Mouse (Mus musculus) ES-E14 (cell line): ENCODE measurements at regions not wholly inside any gene's neighbourhood (a gene's known extent, or its start where the extent isn't known, plus 50 kb on each side); places are given as distances from the start of the nearest gene placed in this dataset.

Experiments used
- DNase-seq: peaks from one replicate; pipeline ENCODE4 v3.0.0-alpha.2; 2013; ENCODE audit warnings: low read depth, low spot score
- H3K27ac ChIP-seq: 2 replicates; pipeline ENCODE4 v1.5.1; 2012; ENCODE audit warnings: low read depth, mild to moderate bottlenecking, low read length, moderate library complexity, mixed read lengths; ENCODE audit not compliant: poor library complexity, insufficient read depth, severe bottlenecking
- H3K36me3 ChIP-seq: 2 replicates; pipeline ENCODE4 v1.6.1; 2012; ENCODE audit warnings: mild to moderate bottlenecking, low read length, moderate library complexity, mixed read lengths; ENCODE audit not compliant: control insufficient read depth, poor library complexity, insufficient read depth, severe bottlenecking
- H3K4me1 ChIP-seq, 2 experiments: fragments of 150-350 bp in 1 of 2; sonication (generic) in 1 of 2; 2 replicates each; pipeline ENCODE4 v1.6.1; 2012; ENCODE audit warnings: low read length in 2 of 2, mild to moderate bottlenecking in 1 of 2, mixed read lengths in 1 of 2; ENCODE audit not compliant: control insufficient read depth in 2 of 2, insufficient read depth in 2 of 2, poor library complexity in 1 of 2
- H3K4me3 ChIP-seq, 2 experiments: fragments of 150-350 bp in 1 of 2; sonication (generic) in 1 of 2; 2 replicates each; pipeline ENCODE4 v1.5.1; 2012; ENCODE audit warnings: low read length in 2 of 2, low read depth in 1 of 2, mild to moderate bottlenecking in 1 of 2, mixed read lengths in 1 of 2; ENCODE audit not compliant: insufficient read depth in 1 of 2, poor library complexity in 1 of 2, severe bottlenecking in 1 of 2
- H3K9ac ChIP-seq: 2 replicates; pipeline ENCODE4 v1.6.1; 2012; ENCODE audit warnings: low read depth, mild to moderate bottlenecking, low read length, mixed read lengths; ENCODE audit not compliant: poor library complexity, insufficient read depth, severe bottlenecking
- H3K9me3 ChIP-seq: fragments of 150-350 bp; sonication (generic); 2 replicates; pipeline ENCODE4 v1.6.1; 2012; ENCODE audit warnings: low read depth, mild to moderate bottlenecking, low read length; ENCODE audit not compliant: control insufficient read depth, insufficient read depth
- CHD2 ChIP-seq: IDR thresholded peaks from 2 replicates; pipeline ENCODE4 v1.6.1; 2014; ENCODE audit warnings: mild to moderate bottlenecking, low read depth, low read length, inconsistent platforms
- HCFC1 ChIP-seq: IDR thresholded peaks from 2 replicates; pipeline ENCODE4 v1.6.1; 2012; ENCODE audit warnings: low read length, inconsistent platforms, borderline replicate concordance; ENCODE audit not compliant: insufficient read depth
- MAFK ChIP-seq: IDR thresholded peaks from 2 replicates; pipeline ENCODE4 v1.6.1; 2014; ENCODE audit warnings: mild to moderate bottlenecking, low read depth, low read length, inconsistent platforms; ENCODE audit not compliant: insufficient read depth
- ZC3H11A ChIP-seq: IDR thresholded peaks from 2 replicates; pipeline ENCODE4 v1.6.1; 2012; ENCODE audit warnings: low read depth, mild to moderate bottlenecking, inconsistent platforms, low read length, borderline replicate concordance
- ZNF384 ChIP-seq: IDR thresholded peaks from 2 replicates; pipeline ENCODE4 v1.6.1; 2012; ENCODE audit warnings: low read depth, low read length, inconsistent platforms
- in situ Hi-C, 2 experiments: fragments of 600-800 bp; cut with MboI; formaldehyde crosslinking; loops; one replicate each; pipeline ENCODE4 v1.15.1; 2025; ENCODE audit warnings: low sequenced_read_pairs in 2 of 2, inconsistent platforms in 1 of 2; ENCODE audit not compliant: unreplicated experiment in 2 of 2

- in situ Hi-C loops: no loop called here
- Histone ChIP-seq H3K27ac (no peak overlapping the region), H3K9me3 (no peaks in the 10 kb centered on the region)
These were observed 207.7 kb downstream of the Cxcl12 start for GRCm38 (mm10) chr6:117375989-117376388.

GRCm38 (mm10) chr6:117379904-117380303 is 211.6 kb downstream of the Cxcl12 start:
- H3K4me3 ChIP-seq: no peak overlapping the region
- in situ Hi-C loops: no loop called here
- no peak for TF ChIP-seq CHD2
- no peak for TF ChIP-seq ZNF384
- no peak for TF ChIP-seq ZC3H11A
- TF ChIP-seq MAFK: no peak
- no peak for TF ChIP-seq HCFC1

More at GRCm38 (mm10) chr6:117375989-117376388, 207.7 kb downstream of the Cxcl12 start:
- TF ChIP-seq ZC3H11A: no peak
- TF ChIP-seq HCFC1: no peak
- TF ChIP-seq ZNF384: no peak
- no peak for TF ChIP-seq MAFK
- no peak for TF ChIP-seq CHD2
- Histone ChIP-seq H3K9ac (no peak overlapping the region), H3K4me1 (no peaks in the 10 kb centered on the region), H3K4me3 (no peak overlapping the region), H3K36me3 (no peaks in the 10 kb centered on the region)
- DNase-seq: no peak

GRCm38 (mm10) chr6:117390233-117390848 is 222.0 kb downstream of the Cxcl12 start:
- Histone ChIP-seq H3K4me1 (no peaks in the 10 kb centered on the region), H3K27ac (no peak overlapping the region), H3K9ac (no peak overlapping the region), H3K36me3 (no peaks in the 10 kb centered on the region), H3K9me3 (no peaks in the 10 kb centered on the region), H3K4me3 (no peak overlapping the region)
- TF ChIP-seq MAFK (no peak), CHD2 (no peak), HCFC1 (no peak), ZC3H11A (no peak), ZNF384 (no peak)
- DNase-seq: no peak
- in situ Hi-C loops: no loop called here

More at GRCm38 (mm10) chr6:117379904-117380303, 211.6 kb downstream of the Cxcl12 start:
- Histone ChIP-seq H3K4me1 (no peaks in the 10 kb centered on the region), H3K36me3 (no peaks in the 10 kb centered on the region), H3K9ac (no peak overlapping the region), H3K27ac (no peak overlapping the region), H3K9me3 (no peaks in the 10 kb centered on the region)
- DNase-seq: no peak

- Histone ChIP-seq H3K27ac (no peak overlapping the region), H3K36me3 (no peaks in the 10 kb centered on the region), H3K9me3 (no peaks in the 10 kb centered on the region), H3K4me1 (no peaks in the 10 kb centered on the region), H3K4me3 (no peak overlapping the region), H3K9ac (no peak overlapping the region)
- no peak for DNase-seq
- TF ChIP-seq HCFC1 (no peak), ZC3H11A (no peak), CHD2 (no peak), ZNF384 (no peak), MAFK (no peak)
- in situ Hi-C loops: no loop called here
These were observed 225.1 kb downstream of the Cxcl12 start for GRCm38 (mm10) chr6:117393480-117393879.
